Mouse (Mus musculus) testis, adult 2 months (tissue): ENCODE results near the gene Jdp2.

Experiments used
- CTCF ChIP-seq: fragments of 200-500 bp; IDR thresholded peaks from 2 replicates; pipeline ENCODE4 v1.5.1; 2012; ENCODE audit warnings: low read depth, mild to moderate bottlenecking, inconsistent platforms, low read length, moderate library complexity; ENCODE audit not compliant: control insufficient read depth, insufficient read depth, insufficient replicate concordance
- POLR2A ChIP-seq: fragments of 200-500 bp; IDR thresholded peaks from 2 replicates; pipeline ENCODE4 v1.6.1; 2012; ENCODE audit warnings: low read depth, mild to moderate bottlenecking, inconsistent platforms, low read length, moderate library complexity; ENCODE audit not compliant: control insufficient read depth

- TF ChIP-seq CTCF: no peak
- TF ChIP-seq POLR2A: no peak
Observed at GRCm38 (mm10) chr12:85684411-85685275, 85.8 kb downstream of the Jdp2 start.
